Mouse (Mus musculus) myocyte (in vitro differentiated cells): Measurements from ENCODE around the gene Gpr160. TPM values are rescaled to one million over a fixed set of nuclear protein-coding genes. Genes with fewer than 3 reads are reported as not detected.

Experiments
- H3K27me3 ChIP-seq: one replicate; pipeline ENCODE4 v1.6.1; 2011; ENCODE audit not compliant: control insufficient read depth, insufficient read depth, insufficient read length
- H3K36me3 ChIP-seq: one replicate; pipeline ENCODE4 v1.6.1; 2011; ENCODE audit not compliant: control insufficient read depth, insufficient read depth
- H3K4me2 ChIP-seq: one replicate; pipeline ENCODE4 v1.6.1; 2011; ENCODE audit warnings: low read depth, control low read depth
- H3K4me3 ChIP-seq: one replicate; pipeline ENCODE4 v1.5.1; 2011; ENCODE audit warnings: mild to moderate bottlenecking, control low read depth, moderate library complexity
- H3K79me2 ChIP-seq: one replicate; pipeline ENCODE4 v1.6.1; 2011; ENCODE audit not compliant: control insufficient read depth, insufficient read depth
- H3ac ChIP-seq: one replicate; pipeline ENCODE4 v1.6.1; 2011; ENCODE audit not compliant: control insufficient read depth, insufficient read length
- CEBPB ChIP-seq: IDR thresholded peaks from 2 replicates; pipeline ENCODE4 v1.6.1; 2011; ENCODE audit warnings: mild to moderate bottlenecking, moderate library complexity; ENCODE audit not compliant: poor library complexity, insufficient read depth, severe bottlenecking
- E2F4 ChIP-seq: IDR thresholded peaks from one replicate; pipeline ENCODE4 v1.6.1; 2011; ENCODE audit warnings: mild to moderate bottlenecking, control low read depth, moderate library complexity; ENCODE audit not compliant: insufficient read depth
- MAX ChIP-seq: IDR thresholded peaks from one replicate; pipeline ENCODE4 v1.6.1; 2011; ENCODE audit warnings: low read depth, mild to moderate bottlenecking, control low read depth
- MYOD1 ChIP-seq, 3 experiments: IDR thresholded peaks; one replicate each; pipeline ENCODE4 v1.6.1; 2011; ENCODE audit warnings: control low read depth in 2 of 3, low read depth in 2 of 3, mild to moderate bottlenecking in 2 of 3, moderate library complexity in 1 of 3; ENCODE audit not compliant: insufficient read length in 2 of 3, control insufficient read depth in 1 of 3
- MYOG ChIP-seq, 3 experiments: IDR thresholded peaks; one replicate each; pipeline ENCODE4 v1.6.1; 2011; ENCODE audit warnings: control low read depth in 2 of 3, low read depth in 2 of 3, mild to moderate bottlenecking in 2 of 3; ENCODE audit not compliant: insufficient read length in 2 of 3, control insufficient read depth in 1 of 3, insufficient read depth in 1 of 3
- POLR2A ChIP-seq: IDR thresholded peaks from one replicate; pipeline ENCODE4 v1.6.1; 2011; ENCODE audit warnings: low read depth, mild to moderate bottlenecking, control low read depth, moderate library complexity; ENCODE audit not compliant: insufficient read length
- POLR2AphosphoS2 ChIP-seq: IDR thresholded peaks from one replicate; pipeline ENCODE4 v1.6.1; 2011; ENCODE audit warnings: low read depth, control low read depth; ENCODE audit not compliant: insufficient read length
- REST ChIP-seq: IDR thresholded peaks from one replicate; pipeline ENCODE4 v1.6.1; 2011; ENCODE audit warnings: mild to moderate bottlenecking, control low read depth, moderate library complexity; ENCODE audit not compliant: insufficient read depth, insufficient read length
- SRF ChIP-seq: IDR thresholded peaks from one replicate; pipeline ENCODE4 v1.6.1; 2011; ENCODE audit warnings: low read depth; ENCODE audit not compliant: control insufficient read depth, insufficient read length
- TCF12 ChIP-seq: IDR thresholded peaks from one replicate; pipeline ENCODE4 v1.6.1; 2011; ENCODE audit warnings: mild to moderate bottlenecking, control low read depth; ENCODE audit not compliant: poor library complexity, insufficient read depth, severe bottlenecking
- TCF3 ChIP-seq: IDR thresholded peaks from one replicate; pipeline ENCODE4 v1.6.1; 2011; ENCODE audit warnings: low read depth, control low read depth; ENCODE audit not compliant: insufficient read length
- USF1 ChIP-seq: IDR thresholded peaks from one replicate; pipeline ENCODE4 v1.6.1; 2011; ENCODE audit warnings: low read depth, mild to moderate bottlenecking, control low read depth, moderate library complexity
- polyA plus RNA-seq: library from polyadenylated mRNA; unstranded; fragments of >200 nt; fragmentation: generic; extraction: Trizol; gene quantifications from one replicate; pipeline ENCODE4 v1.2.1, GENCODE M21; 2012; ENCODE audit warnings: missing spikeins

Gpr160 gene
- polyA plus RNA-seq, 1 experiment = 0.05 TPM

GRCm38 (mm10) chr3:30868625-30869024 lies 12.9 kb downstream of the Gpr160 start:
- TF ChIP-seq POLR2AphosphoS2 = no peak
- no peak for TF ChIP-seq TCF3
- Histone ChIP-seq H3K4me3 (no peak overlapping the region), H3K36me3 (no peaks in the 10 kb centered on the region), H3K27me3 (no peaks in the 10 kb centered on the region), H3ac (no peak overlapping the region), H3K79me2 (no peaks in the 10 kb centered on the region), H3K4me2 (no peak overlapping the region)

- H3K79me2 ChIP-seq = no peaks in the 10 kb centered on the region
- no peak overlapping the region for H3K4me3 ChIP-seq
- no peak overlapping the region for H3ac ChIP-seq
- H3K36me3 ChIP-seq = no peaks in the 10 kb centered on the region
- no peaks in the 10 kb centered on the region for H3K27me3 ChIP-seq
- H3K4me2 ChIP-seq = no peak overlapping the region
- no peak for TF ChIP-seq E2F4
- TF ChIP-seq MYOG (IDR thresholded peaks at IDR 0.05; ENCODE audit: control insufficient read depth in 1 of 3, insufficient read depth in 1 of 3, insufficient read length in 2 of 3, low read depth in 2 of 3) = no peak
- TF ChIP-seq REST = no peak
- no peak for TF ChIP-seq MAX
- TF ChIP-seq MYOD1 (IDR thresholded peaks at IDR 0.05; ENCODE audit: control insufficient read depth in 1 of 3, insufficient read length in 2 of 3, low read depth in 2 of 3) = no peak
- TF ChIP-seq POLR2A = no peak
- no peak for TF ChIP-seq CEBPB
- TF ChIP-seq TCF12 = no peak
- no peak for TF ChIP-seq USF1
- TF ChIP-seq TCF3 = no peak
- TF ChIP-seq POLR2AphosphoS2 = no peak
- no peak for TF ChIP-seq SRF
These were observed 14.2 kb downstream of the Gpr160 start for GRCm38 (mm10) chr3:30869995-30870394.

GRCm38 (mm10) chr3:30876709-30877108 lies 21.0 kb downstream of the Gpr160 start:
- H3ac ChIP-seq = no peak overlapping the region
- no peak overlapping the region for H3K4me3 ChIP-seq
- H3K36me3 ChIP-seq = no peaks in the 10 kb centered on the region
- no peaks in the 10 kb centered on the region for H3K27me3 ChIP-seq
- no peaks in the 10 kb centered on the region for H3K79me2 ChIP-seq
- no peak for TF ChIP-seq MAX
- no peak for TF ChIP-seq TCF12
- no peak for TF ChIP-seq REST
- H3K4me2 ChIP-seq = no peak overlapping the region

- TF ChIP-seq POLR2AphosphoS2 = no peak
- TF ChIP-seq SRF = no peak
- TF ChIP-seq POLR2A = no peak
- TF ChIP-seq CEBPB = no peak
- TF ChIP-seq MAX = no peak
- TF ChIP-seq TCF12 = no peak
- no peak for TF ChIP-seq MYOG (IDR thresholded peaks at IDR 0.05; ENCODE audit: control insufficient read depth in 1 of 3, insufficient read depth in 1 of 3, insufficient read length in 2 of 3, low read depth in 2 of 3)
- no peak for TF ChIP-seq USF1
- no peak for TF ChIP-seq MYOD1 (IDR thresholded peaks at IDR 0.05; ENCODE audit: control insufficient read depth in 1 of 3, insufficient read length in 2 of 3, low read depth in 2 of 3)
- TF ChIP-seq REST = no peak
- no peak for TF ChIP-seq TCF3
- TF ChIP-seq E2F4 = no peak
- Histone ChIP-seq H3K4me3 (no peak overlapping the region), H3K79me2 (no peaks in the 10 kb centered on the region), H3ac (no peak overlapping the region), H3K4me2 (no peak overlapping the region), H3K36me3 (no peaks in the 10 kb centered on the region), H3K27me3 (no peaks in the 10 kb centered on the region)
These were observed 31.7 kb downstream of the Gpr160 start for GRCm38 (mm10) chr3:30887449-30887848.

GRCm38 (mm10) chr3:30889014-30889413 lies 33.3 kb downstream of the Gpr160 start:
- Histone ChIP-seq H3K4me2 (no peak overlapping the region), H3K4me3 (no peak overlapping the region), H3K36me3 (peaks cover under 1% of the 10 kb centered on the region), H3ac (no peak overlapping the region), H3K27me3 (no peaks in the 10 kb centered on the region), H3K79me2 (no peaks in the 10 kb centered on the region)
- TF ChIP-seq REST (no peak), SRF (no peak), POLR2AphosphoS2 (no peak), TCF3 (no peak), CEBPB (no peak), TCF12 (no peak), MAX (no peak), POLR2A (no peak), MYOG (IDR thresholded peaks at IDR 0.05; ENCODE audit: control insufficient read depth in 1 of 3, insufficient read depth in 1 of 3, insufficient read length in 2 of 3, low read depth in 2 of 3) (no peak), E2F4 (no peak), USF1 (no peak), MYOD1 (IDR thresholded peaks at IDR 0.05; ENCODE audit: control insufficient read depth in 1 of 3, insufficient read length in 2 of 3, low read depth in 2 of 3) (no peak)
